Mouse (Mus musculus): Measurements from ENCODE around the gene Rbm26.

DNA sequence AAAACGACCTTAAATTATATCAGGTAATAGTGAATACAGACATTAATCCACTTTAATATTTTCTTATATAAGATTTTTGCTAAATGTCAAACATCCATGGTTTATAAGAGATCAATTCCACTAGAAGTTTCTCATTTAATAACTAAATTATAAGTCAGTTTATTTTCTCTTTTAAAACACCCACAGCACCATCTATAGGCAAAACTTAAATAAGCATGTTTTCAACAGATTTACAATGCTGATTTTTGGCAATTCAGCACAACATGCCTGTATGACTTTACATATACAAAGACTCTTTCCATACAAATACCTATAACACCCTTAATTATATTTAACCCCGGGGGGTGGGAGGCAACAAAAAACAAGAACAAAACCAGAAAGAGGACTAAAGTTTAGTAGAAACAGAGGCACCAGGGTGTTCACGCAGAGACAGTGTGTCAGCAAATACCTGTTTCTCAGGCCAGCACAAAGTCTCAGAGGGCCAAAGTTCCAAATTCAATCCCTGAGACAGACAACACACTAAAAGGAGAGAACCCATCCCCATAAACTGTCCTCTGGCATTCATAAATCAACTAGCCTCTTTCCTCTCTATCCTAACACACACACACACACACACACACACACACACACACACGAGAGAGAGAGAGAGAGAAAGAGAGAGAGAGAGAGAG, 49.3 kb downstream of the Rbm26 start:
- TF ChIP-seq CTCF (conservative IDR thresholded peaks at IDR 0.05; ENCODE audit: insufficient read depth, insufficient read length, low read depth, low read length) (no peak), POLR2A (IDR thresholded peaks at IDR 0.05; ENCODE audit: low read depth, low read length) (no peak)
